Mouse (Mus musculus) G1E (cell line): ENCODE data around the gene Tm2d3.

Experiments used
- CTCF ChIP-seq: IDR thresholded peaks from 2 replicates; pipeline ENCODE4 v1.5.1; 2012; ENCODE audit warnings: low read depth, low read length, inconsistent platforms, mixed read lengths
- GATA1 ChIP-seq: IDR thresholded peaks from 2 replicates; pipeline ENCODE4 v1.6.1; 2012; ENCODE audit warnings: borderline replicate concordance, low read length, inconsistent platforms, mixed read lengths

GRCm38 (mm10) chr7:65710301-65710700 is 19.3 kb downstream of the Tm2d3 start:
- TF ChIP-seq CTCF (no peak), GATA1 (no peak)
